Comparison of ENCODE assay signal across 8 mouse cellular contexts in the genomic region with DNA sequence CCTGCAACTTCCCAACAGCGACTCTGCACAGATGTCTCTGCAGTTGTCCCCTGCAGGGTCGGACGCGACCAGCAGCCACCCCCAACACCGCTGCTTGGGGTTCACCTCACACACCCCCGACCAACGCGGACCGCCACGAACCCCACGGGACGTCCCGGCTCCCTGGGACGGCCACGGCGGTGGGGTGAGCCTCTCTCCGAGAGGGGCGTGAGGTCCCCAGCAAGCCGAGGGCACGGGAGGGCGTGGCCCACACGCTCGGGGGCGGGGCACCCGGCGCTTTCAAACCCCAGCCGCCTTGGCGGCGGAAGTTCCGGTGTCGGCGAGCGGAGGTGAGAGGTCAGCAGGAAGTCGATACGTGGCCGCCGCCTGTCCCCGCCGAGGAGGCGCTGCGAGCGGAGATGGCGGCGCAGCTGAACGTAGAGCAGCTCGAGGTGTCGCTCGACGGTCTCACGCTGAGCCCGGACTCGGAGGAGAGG. TPM values are rescaled to one million over a fixed set of nuclear protein-coding genes. Genes with fewer than 3 reads are reported as not detected.
DNase-seq lines count a peak whose midpoint lies in the region; ATAC-seq and TF ChIP-seq lines count a peak whose summit lies in the region.

A gene (plus strand): TSS at position 340 of the 476 bp plus-strand sequence.

- peak in 1 of 2 experiments; percentile 19; a peak in 2 of 4 replicates for TF ChIP-seq CTCF in CH12.LX (conservative IDR thresholded peaks at IDR 0.05 in 1 of 2, IDR thresholded peaks at IDR 0.05 in 1 of 2; ENCODE audit: low read depth in 2 of 2, low read length in 2 of 2)
- TF ChIP-seq CTCF in heart, postnatal 0 days (IDR thresholded peaks at IDR 0.05; ENCODE audit: low read depth), result no peak
- no peak for TF ChIP-seq CTCF in testis, adult 2 months (IDR thresholded peaks at IDR 0.05; ENCODE audit: control insufficient read depth, insufficient read depth, insufficient replicate concordance, low read depth, low read length)

- peak; percentile 88 for DNase-seq in CH12.LX (ENCODE audit: extremely low read depth)
- peak; percentile 87 for DNase-seq in c-Kit-positive CD71-positive TER-119-negative erythroid progenitor cells, embryonic 14.5 days (ENCODE audit: low read depth)
- peak; percentile 91 for DNase-seq in heart, postnatal 0 days (ENCODE audit: low spot score)
- DNase-seq in kidney, postnatal 4 days, result peak; percentile 95 to 97

- H3K27ac ChIP-seq in CH12.LX (ENCODE audit: insufficient read depth, low read depth), result no peak within 1 kb of the TSS
- peak within 1 kb of the TSS; percentile 91 for H3K27ac ChIP-seq in forebrain, embryonic 12.5 days
- peak within 1 kb of the TSS; percentile 93 for H3K27ac ChIP-seq in heart, postnatal 0 days (ENCODE audit: low read depth)
- H3K27ac ChIP-seq in liver, embryonic 16.5 days (ENCODE audit: low read length), result peak within 1 kb of the TSS; percentile 91
- peak within 1 kb of the TSS; percentile 93 for H3K27ac ChIP-seq in neural tube, embryonic 13.5 days (replicated peaks)
- H3K27ac ChIP-seq in testis, adult 2 months (ENCODE audit: control insufficient read depth, insufficient read depth, low read depth, low read length), result peak within 1 kb of the TSS; percentile 87

- peaks cover 6 to 43% of the 10 kb centered on the region in 2 experiments; a peak in 3 of 4 replicates for H3K4me1 ChIP-seq in CH12.LX (ENCODE audit: control insufficient read depth in 1 of 2, insufficient read depth in 2 of 2)
- peaks cover 29% of the 10 kb centered on the region for H3K4me1 ChIP-seq in forebrain, embryonic 12.5 days
- H3K4me1 ChIP-seq in heart, postnatal 0 days (ENCODE audit: control insufficient read depth, insufficient read depth), result peaks cover 27% of the 10 kb centered on the region
- H3K4me1 ChIP-seq in liver, embryonic 16.5 days (ENCODE audit: control insufficient read depth, low read depth, low read length), result peaks cover 52% of the 10 kb centered on the region
- H3K4me1 ChIP-seq in neural tube, embryonic 13.5 days (replicated peaks), result peaks cover 43% of the 10 kb centered on the region
- no peaks in the 10 kb centered on the region for H3K4me1 ChIP-seq in testis, adult 2 months (ENCODE audit: control insufficient read depth, insufficient read depth, low read length)

- ATAC-seq in forebrain, embryonic 12.5 days (ENCODE audit: low FRiP score), result peak; percentile 93
- peak; percentile 97 for ATAC-seq in heart, postnatal 0 days (ENCODE audit: insufficient read depth, low read depth)
- ATAC-seq in liver, embryonic 16.5 days (ENCODE audit: low read depth), result peak; percentile 92
- ATAC-seq in neural tube, embryonic 13.5 days (ENCODE audit: low read depth), result peak; percentile 95

- peaks cover 38% of the 10 kb centered on the region for H3K79me2 ChIP-seq in CH12.LX (replicated peaks; ENCODE audit: control insufficient read depth, extremely low read depth, insufficient read depth, poor library complexity, severe bottlenecking)

- peak within 1 kb of the TSS; percentile 79 for H3K9ac ChIP-seq in CH12.LX (ENCODE audit: insufficient read depth, low read depth)
- peak within 1 kb of the TSS; percentile 91 for H3K9ac ChIP-seq in forebrain, embryonic 12.5 days
- H3K9ac ChIP-seq in heart, postnatal 0 days (replicated peaks; ENCODE audit: low read depth, low read length), result peak within 1 kb of the TSS; percentile 92
- peak within 1 kb of the TSS; percentile 94 for H3K9ac ChIP-seq in liver, embryonic 16.5 days (ENCODE audit: low read depth, low read length)
- peak within 1 kb of the TSS; percentile 93 for H3K9ac ChIP-seq in neural tube, embryonic 13.5 days

- peak within 1 kb of the TSS; percentile 65 to 99 (median 94) for H3K4me3 ChIP-seq in CH12.LX (replicated peaks in 1 of 3; ENCODE audit: low read depth in 2 of 3, low read length in 2 of 3, poor library complexity in 1 of 3)
- H3K4me3 ChIP-seq in forebrain, embryonic 12.5 days (replicated peaks), result peak within 1 kb of the TSS; percentile 85
- H3K4me3 ChIP-seq in heart, postnatal 0 days (ENCODE audit: low read depth, low read length), result peak within 1 kb of the TSS; percentile 82
- H3K4me3 ChIP-seq in liver, embryonic 16.5 days (ENCODE audit: low read depth, low read length), result peak within 1 kb of the TSS; percentile 95
- peak within 1 kb of the TSS; percentile 94 for H3K4me3 ChIP-seq in neural tube, embryonic 13.5 days
- H3K4me3 ChIP-seq in testis, adult 2 months (ENCODE audit: control insufficient read depth, low read depth, low read length), result peak within 1 kb of the TSS; percentile 95

- no peaks in the 10 kb centered on the region for H3K9me3 ChIP-seq in CH12.LX (replicated peaks; ENCODE audit: low read length)
- H3K9me3 ChIP-seq in forebrain, embryonic 12.5 days, result no peaks in the 10 kb centered on the region
- no peaks in the 10 kb centered on the region for H3K9me3 ChIP-seq in heart, postnatal 0 days (replicated peaks; ENCODE audit: control insufficient read depth, low read length)
- H3K9me3 ChIP-seq in liver, embryonic 16.5 days (replicated peaks; ENCODE audit: control insufficient read depth, low read length), result no peaks in the 10 kb centered on the region
- no peaks in the 10 kb centered on the region for H3K9me3 ChIP-seq in neural tube, embryonic 13.5 days

- dilution Hi-C loops in CH12.LX (cut with MboI; ENCODE audit: extremely low pct_ligation_motif_present, extremely low pct_unique_long_range_greater_than_20kb, low sequenced_read_pairs), result no loop called here

- under 1% methylated on average over 39 of the region's 52 CpGs for WGBS in forebrain, embryonic 12.5 days
- 0% methylated on average over 47 of the region's 52 CpGs for WGBS in heart, postnatal 0 days
- under 1% methylated on average over 44 of the region's 52 CpGs for WGBS in liver, embryonic 16.5 days (ENCODE audit: insufficient replicate concordance)
- under 1% methylated on average over 51 of the region's 52 CpGs for WGBS in neural tube, embryonic 13.5 days

- H3K4me2 ChIP-seq in CH12.LX (ENCODE audit: insufficient read depth, low read depth, poor library complexity, severe bottlenecking), result peak within 1 kb of the TSS; percentile 76
- peak within 1 kb of the TSS; percentile 83 for H3K4me2 ChIP-seq in forebrain, embryonic 12.5 days
- H3K4me2 ChIP-seq in heart, postnatal 0 days (ENCODE audit: low read depth, low read length), result peak within 1 kb of the TSS; percentile 83
- peak within 1 kb of the TSS; percentile 69 for H3K4me2 ChIP-seq in liver, embryonic 16.5 days (ENCODE audit: low read depth, low read length)
- H3K4me2 ChIP-seq in neural tube, embryonic 13.5 days, result peak within 1 kb of the TSS; percentile 83

- TF ChIP-seq EP300 in CH12.LX (IDR thresholded peaks at IDR 0.05; ENCODE audit: low read length), result no peak
- TF ChIP-seq EP300 in heart, postnatal 0 days (IDR thresholded peaks at IDR 0.05; ENCODE audit: low read depth), result no peak

- no peaks in the 10 kb centered on the region for H3K27me3 ChIP-seq in CH12.LX (replicated peaks)
- H3K27me3 ChIP-seq in forebrain, embryonic 12.5 days, result no peaks in the 10 kb centered on the region
- H3K27me3 ChIP-seq in heart, postnatal 0 days (ENCODE audit: control insufficient read depth, insufficient read depth, low read length), result no peaks in the 10 kb centered on the region
- H3K27me3 ChIP-seq in liver, embryonic 16.5 days (ENCODE audit: control insufficient read depth, insufficient read depth, low read depth, low read length), result no peaks in the 10 kb centered on the region
- H3K27me3 ChIP-seq in neural tube, embryonic 13.5 days, result no peaks in the 10 kb centered on the region
- no peaks in the 10 kb centered on the region for H3K27me3 ChIP-seq in testis, adult 2 months (ENCODE audit: control insufficient read depth, insufficient read depth, low read length)

- no peaks in the 10 kb centered on the region for H3K36me3 ChIP-seq in CH12.LX (replicated peaks in 1 of 2; ENCODE audit: control insufficient read depth in 1 of 2, insufficient read depth in 1 of 2, low read length in 1 of 2)
- no peaks in the 10 kb centered on the region for H3K36me3 ChIP-seq in forebrain, embryonic 12.5 days (replicated peaks)
- no peaks in the 10 kb centered on the region for H3K36me3 ChIP-seq in heart, postnatal 0 days (replicated peaks; ENCODE audit: control insufficient read depth, insufficient read depth, low read length)
- no peaks in the 10 kb centered on the region for H3K36me3 ChIP-seq in liver, embryonic 16.5 days (ENCODE audit: control insufficient read depth, insufficient read depth)
- no peaks in the 10 kb centered on the region for H3K36me3 ChIP-seq in neural tube, embryonic 13.5 days
- no peaks in the 10 kb centered on the region for H3K36me3 ChIP-seq in testis, adult 2 months (ENCODE audit: control insufficient read depth, insufficient read depth, low read length)

- no peak for TF ChIP-seq RAD21 in CH12.LX (IDR thresholded peaks at IDR 0.05; ENCODE audit: low read depth, low read length)

- peak; percentile 90 for TF ChIP-seq POLR2A in CH12.LX (IDR thresholded peaks at IDR 0.05; ENCODE audit: low read depth, low read length)
- peak; percentile 94 for TF ChIP-seq POLR2A in testis, adult 2 months (IDR thresholded peaks at IDR 0.05; ENCODE audit: control insufficient read depth, low read depth, low read length)

- in situ Hi-C loops in CH12.LX (cut with MboI; ENCODE audit: low pct_ligation_motif_present, low pct_unique_long_range_greater_than_20kb, low sequenced_read_pairs), result no loop called here

TF ChIP-seq in CH12.LX, 34 proteins besides CTCF, POLR2A, EP300 and RAD21 (continues in another document):
- TF ChIP-seq E2F4 (IDR thresholded peaks at IDR 0.05; ENCODE audit: insufficient replicate concordance, low read depth, low read length), result no peak
- peak; percentile 87 for TF ChIP-seq MXI1 (IDR thresholded peaks at IDR 0.05; ENCODE audit: low read depth, low read length)
- TF ChIP-seq JUN (IDR thresholded peaks at IDR 0.05; ENCODE audit: insufficient read depth, low read depth, low read length), result no peak
- TF ChIP-seq CHD1 (IDR thresholded peaks at IDR 0.05; ENCODE audit: low read depth, low read length), result no peak
- TF ChIP-seq POLR2AphosphoS2 (IDR thresholded peaks at IDR 0.05; ENCODE audit: low read depth, low read length), result no peak
- no peak for TF ChIP-seq MEF2A (IDR thresholded peaks at IDR 0.05; ENCODE audit: borderline replicate concordance, low read depth, low read length)
- TF ChIP-seq MAZ (IDR thresholded peaks at IDR 0.05; ENCODE audit: low read depth, low read length), result 0 out of 2 replicates have a peak, but pooled peaks have one; percentile 27
- TF ChIP-seq MAFK (IDR thresholded peaks at IDR 0.05; ENCODE audit: insufficient replicate concordance, low read length), result no peak

RNA-seq across cellular contexts. Expression of the gene that starts here (rescaled TPM):
- total RNA-seq in CH12.LX (2012; rRNA removed), result 14.5 and 17.5 TPM in 2 replicates
- total RNA-seq in CH12.LX (2014; rRNA removed), result 22.1 and 23.5 TPM in 2 replicates
- 22.4 and 24.2 TPM in 2 replicates for polyA plus RNA-seq in CH12.LX (2012; ENCODE audit: insufficient read length, low read depth)
- 22.5 and 23.7 TPM in 2 replicates for polyA plus RNA-seq in forebrain, embryonic 12.5 days (2016; fragmentation: Nextera tagmentation; extraction: Ambion mirVana)
- 21.7 and 26.4 TPM in 2 replicates for total RNA-seq in heart, postnatal 0 days (2014; rRNA removed; ENCODE audit: low replicate concordance)
- polyA plus RNA-seq in heart, postnatal 0 days (2015; fragmentation: Nextera tagmentation; extraction: Ambion mirVana), result 13.2 and 13.5 TPM in 2 replicates
- polyA plus RNA-seq in liver, embryonic 16.5 days (2015; fragmentation: Nextera tagmentation; extraction: Ambion mirVana), result 8.1 and 8.4 TPM in 2 replicates
- 25.6 and 26.8 TPM in 2 replicates for polyA plus RNA-seq in neural tube, embryonic 13.5 days (2015; fragmentation: Nextera tagmentation; extraction: Ambion mirVana)
- polyA plus RNA-seq in testis, adult 2 months (2012; rRNA removed), result 14.9 and 17.6 TPM in 2 replicates
